Mouse (Mus musculus) liver, embryonic 14.5 days (tissue): ENCODE measurements around the gene Shprh.

ENCODE experiments used
- CTCF ChIP-seq: IDR thresholded peaks from 2 replicates; pipeline ENCODE4 v1.5.1; 2016; ENCODE audit warnings: antibody characterized with exemption, low read depth, control low read depth
- EP300 ChIP-seq: IDR thresholded peaks from 2 replicates; pipeline ENCODE4 v1.6.1; 2016; ENCODE audit warnings: antibody characterized with exemption, low read depth

DNA sequence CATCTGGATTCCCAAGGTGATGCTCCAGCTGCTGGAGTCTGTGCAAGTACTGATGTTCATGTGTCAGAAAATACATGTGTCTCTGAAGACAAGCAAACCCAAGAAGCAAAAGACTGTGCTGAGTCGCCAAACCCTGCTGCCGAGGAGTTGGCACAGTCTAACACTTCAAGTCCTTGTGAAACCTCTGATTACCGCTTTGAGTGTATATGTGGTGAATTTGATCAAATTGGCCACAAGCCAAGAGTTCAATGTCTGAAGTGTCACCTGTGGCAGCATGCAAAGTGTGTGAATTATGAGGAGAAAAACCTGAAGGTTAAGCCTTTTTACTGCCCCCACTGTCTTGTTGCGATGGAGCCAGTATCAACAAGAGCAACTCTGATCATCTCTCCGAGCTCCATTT, 15.3 kb downstream of the Shprh start:
- TF ChIP-seq CTCF (no peak), EP300 (no peak)
